Mouse (Mus musculus): ENCODE data around the gene Sspn.

GRCm38 (mm10) chr6:145953121-145953896 lies 21.9 kb downstream of the Sspn start:
- no peak for TF ChIP-seq CTCF (IDR thresholded peaks at IDR 0.05; ENCODE audit: low read depth, low read length)
- no peak for TF ChIP-seq GATA1 (IDR thresholded peaks at IDR 0.05; ENCODE audit: borderline replicate concordance, low read length)
- no peak for TF ChIP-seq POLR2AphosphoS5 (IDR thresholded peaks at IDR 0.05; ENCODE audit: insufficient replicate concordance, low read depth, low read length)
